Mouse (Mus musculus): ENCODE measurements around the gene March4. TPM values are rescaled to one million over a fixed set of nuclear protein-coding genes. Genes with fewer than 3 reads are reported as not detected.

The March4 gene
- polyA plus RNA-seq, 1 experiment from 2014 or later = not detected

GRCm38 (mm10) chr1:72422121-72422520 is 114.6 kb downstream of the March4 start:
- WGBS = 96% methylated on average over 4 of the region's 4 CpGs
- Histone ChIP-seq H3K4me3 (replicated peaks; ENCODE audit: low read depth, low read length) (no peak overlapping the region), H3K36me3 (ENCODE audit: insufficient read depth, low read length) (no peaks in the 10 kb centered on the region), H3K27ac (no peak overlapping the region), H3K4me1 (replicated peaks; ENCODE audit: insufficient read depth, low read length) (no peaks in the 10 kb centered on the region), H3K4me2 (ENCODE audit: low read length) (no peak overlapping the region), H3K9ac (ENCODE audit: low read depth, low read length) (no peak overlapping the region), H3K27me3 (ENCODE audit: insufficient read depth, low read length) (no peaks in the 10 kb centered on the region), H3K9me3 (replicated peaks; ENCODE audit: low read length) (no peaks in the 10 kb centered on the region)
- ATAC-seq (replicated peaks; ENCODE audit: low FRiP score, low read depth) (no peak), DNase-seq (ENCODE audit: low spot score) (no peak)
- no peak for TF ChIP-seq CTCF (IDR thresholded peaks at IDR 0.05; ENCODE audit: low read depth)

- H3K27ac ChIP-seq = no peak overlapping the region
- H3K4me3 ChIP-seq (replicated peaks; ENCODE audit: low read depth, low read length) = no peak overlapping the region
- no peak for TF ChIP-seq CTCF (IDR thresholded peaks at IDR 0.05; ENCODE audit: low read depth)
- H3K27me3 ChIP-seq (ENCODE audit: insufficient read depth, low read length) = no peaks in the 10 kb centered on the region
- no peak overlapping the region for H3K4me2 ChIP-seq (ENCODE audit: low read length)
- H3K9ac ChIP-seq (ENCODE audit: low read depth, low read length) = no peak overlapping the region
- ATAC-seq (replicated peaks; ENCODE audit: low FRiP score, low read depth) (no peak), DNase-seq (ENCODE audit: low spot score) (no peak)
- H3K9me3 ChIP-seq (replicated peaks; ENCODE audit: low read length) = no peaks in the 10 kb centered on the region
- no peaks in the 10 kb centered on the region for H3K4me1 ChIP-seq (replicated peaks; ENCODE audit: insufficient read depth, low read length)
- 39% methylated on average over 2 of the region's 2 CpGs for WGBS
- H3K36me3 ChIP-seq (ENCODE audit: insufficient read depth, low read length) = no peaks in the 10 kb centered on the region
Observed at GRCm38 (mm10) chr1:72420220-72420619, 116.5 kb downstream of the March4 start.

GRCm38 (mm10) chr1:72418744-72419655 is 117.7 kb downstream of the March4 start:
- Histone ChIP-seq H3K9ac (ENCODE audit: low read depth, low read length) (no peak overlapping the region), H3K4me3 (replicated peaks; ENCODE audit: low read depth, low read length) (no peak overlapping the region), H3K4me1 (replicated peaks; ENCODE audit: insufficient read depth, low read length) (no peaks in the 10 kb centered on the region), H3K4me2 (ENCODE audit: low read length) (no peak overlapping the region), H3K27ac (no peak overlapping the region), H3K27me3 (ENCODE audit: insufficient read depth, low read length) (no peaks in the 10 kb centered on the region), H3K9me3 (replicated peaks; ENCODE audit: low read length) (no peaks in the 10 kb centered on the region), H3K36me3 (ENCODE audit: insufficient read depth, low read length) (no peaks in the 10 kb centered on the region)
- WGBS = 72% methylated on average over 8 of the region's 8 CpGs
- DNase-seq (ENCODE audit: low spot score) (no peak), ATAC-seq (replicated peaks; ENCODE audit: low FRiP score, low read depth) (no peak)
- no peak for TF ChIP-seq CTCF (IDR thresholded peaks at IDR 0.05; ENCODE audit: low read depth)

DNA sequence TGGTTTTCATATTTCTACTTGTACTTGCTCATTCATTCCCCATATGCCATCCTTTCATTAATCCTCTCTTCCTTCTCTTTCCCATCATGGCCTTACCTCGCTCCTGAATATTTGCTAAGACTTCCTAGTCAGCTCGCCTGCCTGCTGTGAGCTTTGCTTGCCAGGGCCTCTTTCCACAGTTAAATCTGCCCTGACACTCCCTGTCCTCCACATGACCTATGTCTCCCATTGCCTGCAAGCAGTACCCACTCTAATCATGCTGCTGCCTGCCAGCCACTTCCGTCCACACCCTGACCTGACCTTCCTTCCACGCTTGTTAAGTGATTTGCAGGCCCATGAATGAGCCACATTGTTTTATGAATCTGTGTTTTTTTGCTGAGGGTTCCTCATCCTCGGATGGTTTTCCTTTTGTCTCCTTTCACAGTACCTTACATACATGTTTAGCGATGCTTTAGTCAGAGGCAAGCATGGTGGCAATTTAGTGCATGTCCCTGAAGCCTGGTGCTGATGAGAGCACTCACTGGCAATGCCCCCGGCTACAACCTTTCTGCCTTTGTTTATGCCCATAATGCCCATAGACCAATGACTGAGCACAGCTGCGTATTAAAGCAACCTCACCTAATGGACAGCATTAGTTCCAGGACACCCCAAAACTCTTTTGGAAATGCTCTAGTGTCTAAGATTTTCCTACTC is 122.0 kb downstream of the March4 start:
- no peak for ATAC-seq (replicated peaks; ENCODE audit: low FRiP score, low read depth)
- Histone ChIP-seq H3K4me2 (ENCODE audit: low read length) (no peak overlapping the region), H3K36me3 (ENCODE audit: insufficient read depth, low read length) (no peaks in the 10 kb centered on the region), H3K9ac (ENCODE audit: low read depth, low read length) (no peak overlapping the region), H3K9me3 (replicated peaks; ENCODE audit: low read length) (no peaks in the 10 kb centered on the region), H3K27ac (no peak overlapping the region), H3K4me1 (replicated peaks; ENCODE audit: insufficient read depth, low read length) (no peaks in the 10 kb centered on the region), H3K4me3 (replicated peaks; ENCODE audit: low read depth, low read length) (no peak overlapping the region), H3K27me3 (ENCODE audit: insufficient read depth, low read length) (no peaks in the 10 kb centered on the region)
- peak; percentile 14 for DNase-seq (ENCODE audit: low spot score)
- whole genome bisulfite sequencing = 39% methylated on average over 8 of the region's 8 CpGs
- TF ChIP-seq CTCF (IDR thresholded peaks at IDR 0.05; ENCODE audit: low read depth) = no peak

GRCm38 (mm10) chr1:72414133-72414532 is 122.6 kb downstream of the March4 start:
- Histone ChIP-seq H3K4me3 (replicated peaks; ENCODE audit: low read depth, low read length) (no peak overlapping the region), H3K4me1 (replicated peaks; ENCODE audit: insufficient read depth, low read length) (no peaks in the 10 kb centered on the region), H3K36me3 (ENCODE audit: insufficient read depth, low read length) (no peaks in the 10 kb centered on the region), H3K4me2 (ENCODE audit: low read length) (no peak overlapping the region), H3K27ac (no peak overlapping the region), H3K9me3 (replicated peaks; ENCODE audit: low read length) (no peaks in the 10 kb centered on the region), H3K9ac (ENCODE audit: low read depth, low read length) (no peak overlapping the region), H3K27me3 (ENCODE audit: insufficient read depth, low read length) (no peaks in the 10 kb centered on the region)
- WGBS = 41% methylated on average over 8 of the region's 8 CpGs
- TF ChIP-seq CTCF (IDR thresholded peaks at IDR 0.05; ENCODE audit: low read depth) = no peak
- DNase-seq (ENCODE audit: low spot score) (peak; percentile 8), ATAC-seq (replicated peaks; ENCODE audit: low FRiP score, low read depth) (no peak)

DNA sequence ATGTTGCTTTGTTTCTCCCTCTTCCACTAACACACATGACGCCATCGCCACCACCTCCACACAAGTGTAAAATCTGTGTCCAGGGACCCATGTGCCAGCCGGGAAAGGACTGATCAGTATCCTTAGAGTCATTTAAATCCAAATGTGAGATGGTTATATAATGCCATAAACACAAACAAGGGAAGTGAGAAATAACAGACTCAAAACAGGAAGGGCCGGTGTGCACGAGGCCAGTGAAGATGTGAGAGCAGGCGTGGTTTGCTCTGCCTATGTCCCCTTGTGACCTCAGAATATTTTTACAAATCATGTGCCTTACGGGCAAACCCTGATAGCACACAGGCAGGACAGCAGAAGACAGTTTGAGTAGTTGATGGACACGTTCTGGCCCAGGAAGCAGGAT is 123.5 kb downstream of the March4 start:
- Histone ChIP-seq H3K27ac (no peak overlapping the region), H3K4me1 (replicated peaks; ENCODE audit: insufficient read depth, low read length) (no peaks in the 10 kb centered on the region), H3K36me3 (ENCODE audit: insufficient read depth, low read length) (no peaks in the 10 kb centered on the region), H3K4me3 (replicated peaks; ENCODE audit: low read depth, low read length) (no peak overlapping the region), H3K9me3 (replicated peaks; ENCODE audit: low read length) (no peaks in the 10 kb centered on the region), H3K4me2 (ENCODE audit: low read length) (no peak overlapping the region), H3K9ac (ENCODE audit: low read depth, low read length) (no peak overlapping the region), H3K27me3 (ENCODE audit: insufficient read depth, low read length) (no peaks in the 10 kb centered on the region)
- TF ChIP-seq CTCF (IDR thresholded peaks at IDR 0.05; ENCODE audit: low read depth) = no peak
- ATAC-seq (replicated peaks; ENCODE audit: low FRiP score, low read depth) = no peak
- no peak for DNase-seq (ENCODE audit: low spot score)
- 86% methylated on average over 8 of the region's 8 CpGs for WGBS

Measured in kidney, postnatal 0 days (tissue).